Mouse (Mus musculus) B cell, adult 2 months (primary cell): ENCODE data around the gene Nhsl2.
"Not testable (repeated sequence)": the region's sequence is repeated elsewhere in the genome, so short reads cannot be mapped to it uniquely, and the experiment has no call there.

Source experiments
- DNase-seq, 2 experiments: peaks; one replicate each; pipeline ENCODE4 v3.0.0; 2022

Gene Nhsl2

DNA sequence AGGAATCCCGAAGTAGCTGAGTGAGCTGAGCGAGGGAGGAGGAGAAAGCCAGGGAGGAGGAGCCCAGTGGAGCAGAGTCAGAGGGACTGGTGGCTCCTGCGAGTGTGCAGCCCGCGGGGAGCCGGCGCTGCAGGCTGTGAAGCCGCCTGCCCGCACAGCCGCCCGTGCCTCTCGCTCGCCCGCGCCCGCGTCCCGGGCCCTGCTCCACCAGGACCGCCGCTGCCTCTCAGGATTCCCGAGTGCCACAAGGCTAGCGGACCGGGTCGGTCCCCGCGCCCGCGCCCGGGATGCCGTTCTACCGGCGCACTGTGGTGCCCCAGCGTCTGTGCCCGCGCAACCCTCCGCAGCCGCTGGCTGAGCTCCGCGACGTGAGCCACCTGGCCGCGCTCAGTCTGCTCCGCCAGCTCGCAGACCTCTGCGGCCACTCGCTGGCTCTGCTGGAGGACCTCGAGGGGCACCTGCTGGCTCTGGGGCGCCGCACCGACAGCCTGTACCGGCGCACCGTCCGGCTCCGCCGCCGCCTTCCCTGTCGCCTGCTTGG lies at the start of gene Nhsl2:
TSS of gene Nhsl2 (plus strand) at position 105 of the 541 bp plus-strand sequence.
- no peak for DNase-seq

- peak in 1 of 2 experiments; percentile 2 for DNase-seq
Measured at GRCm38 (mm10) chrX:101805512-101805911, 43.7 kb upstream of the Nhsl2 start.

GRCm38 (mm10) chrX:101811750-101812149 lies 37.4 kb upstream of the Nhsl2 start:
- no peak for DNase-seq

DNA sequence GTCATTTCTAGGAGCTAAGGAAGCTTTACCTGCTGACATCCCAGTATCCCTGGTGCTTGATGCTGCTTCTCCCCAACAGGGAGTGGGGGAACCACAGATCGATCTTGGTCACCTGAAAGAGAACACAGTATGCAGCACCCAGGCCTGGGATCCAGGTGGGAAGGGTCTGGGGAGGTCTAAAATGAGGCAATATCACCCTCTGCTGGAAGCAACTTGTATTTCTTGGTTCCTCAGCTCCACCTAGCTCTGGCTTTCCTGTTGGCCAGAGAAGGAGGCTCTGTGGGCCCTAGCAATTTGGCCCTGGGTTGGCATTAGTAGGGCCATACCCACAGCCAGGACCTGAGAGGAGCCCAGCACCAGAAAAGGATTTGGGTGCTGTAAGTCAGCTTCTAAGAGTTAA lies 30.0 kb upstream of the Nhsl2 start:
- DNase-seq, result peak in 1 of 2 experiments; percentile 8

GRCm38 (mm10) chrX:101819980-101820379 lies 29.2 kb upstream of the Nhsl2 start:
- not testable (repeated sequence) for DNase-seq

- DNase-seq, result no peak
Measured at GRCm38 (mm10) chrX:101847191-101847795, 1.9 kb upstream of the Nhsl2 start.

DNA sequence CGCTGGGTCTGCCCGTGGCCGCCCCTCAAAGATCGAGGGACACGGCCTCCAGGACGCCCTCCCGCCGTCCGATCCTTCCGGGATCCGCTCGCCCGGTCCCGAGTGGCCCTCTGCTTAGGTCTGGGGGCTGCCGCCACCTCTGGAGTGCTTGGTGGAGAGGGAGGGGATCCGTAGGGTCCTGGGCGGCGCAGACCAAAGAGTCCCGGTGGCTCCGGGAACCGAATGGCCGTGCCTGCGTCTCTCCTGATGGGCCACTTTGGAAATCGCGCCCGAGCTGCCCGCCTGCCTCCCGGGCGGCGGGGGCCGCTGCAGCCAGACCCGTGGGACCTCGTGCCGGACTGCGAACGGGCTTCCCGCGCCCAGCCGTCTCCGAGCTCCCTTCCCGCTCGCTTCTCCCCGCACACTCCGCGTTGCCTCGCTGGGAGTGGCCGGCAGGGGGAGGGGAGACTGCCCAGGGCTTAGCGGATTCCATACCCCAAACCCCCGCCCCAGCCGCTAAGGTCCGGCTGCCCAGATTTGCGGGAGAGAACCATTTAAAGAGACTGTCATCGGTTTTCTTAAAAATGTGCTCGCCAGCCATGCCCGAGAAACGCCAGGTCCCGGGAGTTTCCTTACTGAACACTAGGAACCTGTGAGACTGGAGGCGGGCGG lies 841 bp downstream of the Nhsl2 start:
- no peak for DNase-seq

GRCm38 (mm10) chrX:101851566-101852354 lies 2.6 kb downstream of the Nhsl2 start:
- DNase-seq, result no peak

GRCm38 (mm10) chrX:101863666-101864378 lies 14.6 kb downstream of the Nhsl2 start:
- no peak for DNase-seq

GRCm38 (mm10) chrX:101864788-101865187 lies 15.6 kb downstream of the Nhsl2 start:
- no peak for DNase-seq

GRCm38 (mm10) chrX:101874147-101874546 lies 25.0 kb downstream of the Nhsl2 start:
- DNase-seq, result no peak

DNA sequence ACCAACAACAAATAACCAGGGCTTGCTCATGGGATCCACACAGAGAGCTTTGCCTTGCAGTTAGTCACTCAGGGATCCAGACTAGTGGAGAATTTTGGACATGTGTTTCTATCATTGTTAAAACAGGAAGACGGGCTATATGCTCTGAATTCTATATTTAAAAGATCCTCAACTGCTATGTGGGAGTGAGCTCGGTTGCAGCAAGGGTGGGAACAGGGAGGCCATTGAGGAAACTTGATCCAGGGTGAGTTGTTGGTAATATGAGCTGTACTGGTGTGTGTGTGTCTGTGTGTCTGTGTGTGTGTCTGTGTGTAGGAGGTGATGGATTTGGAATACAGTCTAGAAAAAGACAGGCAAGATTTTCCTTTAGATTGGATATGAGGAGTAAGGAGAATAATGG lies 25.7 kb downstream of the Nhsl2 start:
- DNase-seq, result no peak

DNA sequence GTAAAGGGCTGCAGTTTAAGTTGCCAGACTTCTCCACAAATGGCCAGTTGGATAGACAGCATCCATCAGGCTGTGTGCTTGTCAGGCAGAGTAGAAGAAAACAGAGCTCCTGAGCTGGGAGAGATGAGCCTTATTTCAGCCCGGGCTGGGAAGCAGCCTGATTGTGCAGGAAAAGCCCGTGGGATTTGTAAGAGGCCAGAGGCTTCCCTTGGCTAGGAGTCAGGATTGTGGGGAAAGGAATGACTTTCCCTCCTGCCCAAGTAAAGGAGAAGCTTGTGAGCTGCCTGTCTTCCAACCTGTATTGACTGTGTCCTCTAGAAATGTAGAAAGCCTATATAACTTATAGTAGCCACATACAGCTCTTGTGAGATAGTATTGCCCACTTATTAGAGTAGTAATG lies 27.0 kb downstream of the Nhsl2 start:
- DNase-seq, result no peak

DNA sequence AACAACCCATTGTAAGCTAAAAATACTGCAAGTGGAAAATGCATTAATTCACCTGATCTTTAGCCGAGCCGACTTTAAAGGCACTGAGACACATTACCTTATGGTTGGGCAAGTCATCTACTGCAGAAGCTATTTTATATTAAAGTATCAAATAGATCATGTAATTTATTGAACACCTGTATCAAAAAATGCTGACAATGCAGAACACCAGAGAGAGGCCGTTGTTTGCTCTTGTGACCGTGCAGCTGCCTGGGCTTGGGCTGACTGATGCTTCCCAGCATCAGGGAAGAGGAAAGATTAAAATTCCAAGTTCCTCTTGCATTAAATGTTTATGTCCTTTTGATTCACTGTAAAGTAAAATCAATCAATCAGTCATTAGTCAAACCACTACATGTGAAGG lies 28.7 kb downstream of the Nhsl2 start:
- DNase-seq, result no peak

GRCm38 (mm10) chrX:101878546-101878945 lies 29.4 kb downstream of the Nhsl2 start:
- no peak for DNase-seq

DNA sequence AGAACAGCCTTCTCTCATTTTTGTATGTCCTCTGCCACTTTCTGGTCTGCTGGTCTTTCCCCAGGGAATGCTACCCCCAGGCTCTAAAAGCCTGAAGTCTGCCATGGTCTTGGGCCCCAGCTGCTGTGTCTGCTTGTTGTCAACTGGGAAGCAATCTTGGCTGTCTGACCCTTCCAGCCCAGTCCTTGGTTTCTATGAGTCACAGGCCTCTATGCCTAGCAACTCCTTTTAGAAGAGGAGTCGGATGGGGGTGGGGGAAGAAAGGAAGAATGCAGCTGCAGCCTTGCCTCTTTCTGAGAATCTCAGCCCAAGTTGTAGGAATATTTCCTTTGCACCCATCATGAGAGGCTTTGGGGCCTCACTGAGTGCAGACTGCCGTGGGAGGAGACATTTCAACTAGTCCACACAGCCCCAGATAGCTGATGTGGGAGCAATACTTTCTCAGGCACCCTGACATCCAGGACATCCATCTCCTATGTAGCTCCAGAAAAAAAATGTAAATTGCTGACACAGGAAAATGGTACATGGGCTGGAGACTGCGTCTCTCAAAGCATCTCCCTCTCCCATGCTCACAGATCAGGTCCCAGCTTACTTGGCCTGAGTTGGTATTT lies 33.1 kb downstream of the Nhsl2 start:
- no peak for DNase-seq

DNA sequence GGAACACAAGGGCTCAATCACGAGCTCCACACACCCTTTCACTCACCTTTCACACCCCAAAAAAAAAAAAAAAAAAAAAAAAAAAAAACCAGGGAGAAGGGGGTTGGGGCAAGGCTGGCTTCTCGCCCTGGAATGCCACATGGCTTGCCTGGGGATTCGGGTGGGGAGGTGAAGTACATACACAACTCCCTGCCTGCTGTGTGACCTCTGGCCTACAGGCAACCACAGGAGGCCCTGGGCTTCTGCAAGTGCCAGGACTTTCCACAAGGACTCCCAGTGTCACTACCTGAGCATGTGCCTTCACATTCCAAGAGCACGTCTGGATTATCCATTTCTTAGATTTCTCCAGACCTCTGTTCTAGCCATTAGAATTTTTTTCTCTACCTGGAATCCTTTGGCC lies 40.2 kb downstream of the Nhsl2 start:
- no peak for DNase-seq

- no peak for DNase-seq
Measured at GRCm38 (mm10) chrX:101889813-101890469, 40.8 kb downstream of the Nhsl2 start.

- no peak for DNase-seq
Measured at GRCm38 (mm10) chrX:101893796-101894195, 44.6 kb downstream of the Nhsl2 start.

DNA sequence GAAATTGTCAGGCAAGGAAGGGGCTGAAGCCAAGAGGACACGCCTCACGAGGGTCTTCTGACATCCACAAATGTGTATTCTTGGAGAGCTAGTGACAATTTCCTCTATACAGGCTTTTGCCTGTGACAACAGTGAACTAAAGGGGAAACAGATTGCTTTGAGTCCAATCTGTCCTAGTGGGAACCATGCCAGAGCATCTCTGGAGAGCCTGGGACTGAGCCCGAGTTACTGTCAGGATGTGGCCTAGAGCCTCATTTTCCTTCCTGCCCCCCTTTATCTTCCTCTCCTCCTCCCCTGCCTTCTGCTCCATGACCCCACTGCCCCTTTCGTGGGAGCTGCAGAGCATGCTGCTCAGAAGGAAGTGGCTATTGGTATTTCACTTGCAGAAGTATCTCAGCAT lies 49.2 kb downstream of the Nhsl2 start:
- no peak for DNase-seq

GRCm38 (mm10) chrX:101901806-101902490 lies 52.8 kb downstream of the Nhsl2 start:
- DNase-seq, result no peak
